Mouse (Mus musculus) thymus, adult 18-20 months (tissue): ENCODE measurements around the gene Gm17581.
"Not testable (repeated sequence)": the region's sequence is repeated elsewhere in the genome, so short reads cannot be mapped to it uniquely, and the experiment has no call there.

ENCODE experiments used
- DNase-seq, 2 experiments: peaks; one replicate each; pipeline ENCODE4 v3.0.0; 2022; ENCODE audit warnings: mixed read lengths in 2 of 2

Gene Gm17581

DNA sequence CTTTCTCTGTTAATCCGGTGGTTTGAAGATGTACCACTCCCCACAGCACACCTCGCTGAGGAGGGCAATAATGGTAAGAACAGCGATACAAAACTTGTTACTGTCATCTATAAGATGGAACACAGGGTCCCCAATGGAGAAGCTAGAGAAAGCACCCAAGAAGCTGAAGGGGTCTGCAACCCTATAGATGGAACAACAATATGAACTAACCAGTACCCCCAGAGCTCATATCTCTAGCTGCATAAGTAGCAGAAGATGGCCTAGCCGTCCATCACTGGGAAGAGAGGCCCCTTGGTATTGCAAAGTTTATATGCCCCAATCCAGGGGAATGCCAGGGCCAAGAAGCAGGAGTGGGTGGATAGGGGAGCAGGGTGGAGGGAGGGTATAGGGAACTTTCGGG, at the start of gene Gm17581:
Gm17581 (minus strand) TSS at position 101 of the 400 bp plus-strand sequence.
- DNase-seq = not testable (repeated sequence)

- no peak for DNase-seq
Observed at GRCm38 (mm10) chr2:155784534-155784933, 48.9 kb upstream of the Gm17581 start.

GRCm38 (mm10) chr2:155779506-155779905, 43.8 kb upstream of the Gm17581 start:
- no peak for DNase-seq

GRCm38 (mm10) chr2:155779066-155779465, 43.4 kb upstream of the Gm17581 start:
- DNase-seq = no peak

GRCm38 (mm10) chr2:155778004-155778403, 42.3 kb upstream of the Gm17581 start:
- no peak for DNase-seq

GRCm38 (mm10) chr2:155777688-155777985, 42.0 kb upstream of the Gm17581 start:
- DNase-seq = no peak

DNA sequence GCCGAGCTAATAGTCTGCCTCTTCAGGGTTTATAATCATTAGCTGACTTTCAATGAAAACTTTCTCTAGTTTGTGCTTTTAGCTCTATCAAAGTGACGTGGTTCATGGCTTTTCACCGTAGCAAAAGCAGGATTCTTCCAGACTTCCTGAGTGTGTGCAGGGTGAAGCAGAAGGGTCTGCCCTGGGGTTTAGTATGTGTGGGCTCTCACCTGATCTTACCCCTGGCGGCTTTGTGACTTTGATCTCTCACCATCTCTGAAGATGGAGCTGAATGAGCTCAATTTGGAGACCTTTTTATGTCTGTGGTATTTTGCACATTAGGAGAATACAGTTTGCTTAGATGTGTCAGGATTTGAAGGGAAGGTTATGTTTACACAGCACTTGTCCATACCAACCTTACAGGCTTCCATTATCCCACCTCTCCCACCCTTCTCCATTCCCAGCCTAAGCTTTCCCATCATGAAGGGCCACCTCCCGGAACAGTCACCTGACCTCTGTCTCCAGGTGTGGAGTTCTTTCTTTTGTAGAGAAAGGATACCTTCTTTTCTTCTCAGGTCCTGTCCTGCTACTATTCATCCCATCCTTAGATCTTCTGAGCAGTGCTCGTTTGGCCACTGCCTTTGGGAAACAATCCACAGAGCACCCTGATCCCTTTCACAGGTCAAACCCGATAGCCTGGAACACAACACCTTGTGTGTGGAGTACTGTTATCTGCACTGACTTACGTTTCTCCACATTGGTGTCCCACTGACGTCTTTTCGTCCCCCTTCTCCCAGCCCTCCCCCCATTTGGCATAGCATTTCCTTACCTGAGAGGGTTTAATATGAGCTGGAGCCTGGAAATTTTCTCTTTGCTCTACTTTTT, 41.4 kb upstream of the Gm17581 start:
- DNase-seq = no peak

- DNase-seq = no peak
Observed at GRCm38 (mm10) chr2:155775685-155776263, 40.1 kb upstream of the Gm17581 start.

GRCm38 (mm10) chr2:155774927-155775684, 39.4 kb upstream of the Gm17581 start, which contains the start of gene Mmp24:
Mmp24 (plus strand) TSS chr2:155775342.
- no peak for DNase-seq

DNA sequence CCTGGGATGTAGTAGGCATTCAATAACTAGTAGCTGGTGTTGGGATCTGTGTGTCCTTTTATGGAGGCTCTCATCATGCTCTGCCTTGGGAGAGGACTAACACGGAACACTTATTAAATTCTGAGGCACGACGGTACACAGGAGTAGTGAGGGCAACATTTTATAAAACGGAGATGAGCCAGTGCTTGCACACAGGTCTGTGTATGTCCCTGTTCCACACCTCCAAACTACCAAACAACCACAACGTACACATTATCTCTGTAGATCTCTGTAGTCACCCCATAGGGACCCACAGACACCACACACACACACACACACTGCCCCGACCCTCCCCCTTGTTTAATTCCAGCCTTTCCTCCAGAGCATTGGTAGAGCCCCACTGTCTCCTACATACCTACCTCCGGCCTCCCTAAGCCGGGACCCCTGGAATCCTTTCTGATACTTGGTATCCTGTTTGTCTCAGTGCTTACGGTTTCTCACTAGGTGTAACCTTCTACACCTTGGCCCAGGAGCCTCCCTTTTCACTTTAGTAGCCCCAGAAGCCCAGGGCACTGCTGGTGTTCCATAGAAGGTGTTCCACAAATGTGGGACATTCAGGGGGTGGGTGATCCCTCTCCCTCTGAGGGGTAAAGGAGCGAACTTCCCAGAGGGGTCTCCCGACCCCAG, 38.7 kb upstream of the Gm17581 start:
- DNase-seq = no peak

DNA sequence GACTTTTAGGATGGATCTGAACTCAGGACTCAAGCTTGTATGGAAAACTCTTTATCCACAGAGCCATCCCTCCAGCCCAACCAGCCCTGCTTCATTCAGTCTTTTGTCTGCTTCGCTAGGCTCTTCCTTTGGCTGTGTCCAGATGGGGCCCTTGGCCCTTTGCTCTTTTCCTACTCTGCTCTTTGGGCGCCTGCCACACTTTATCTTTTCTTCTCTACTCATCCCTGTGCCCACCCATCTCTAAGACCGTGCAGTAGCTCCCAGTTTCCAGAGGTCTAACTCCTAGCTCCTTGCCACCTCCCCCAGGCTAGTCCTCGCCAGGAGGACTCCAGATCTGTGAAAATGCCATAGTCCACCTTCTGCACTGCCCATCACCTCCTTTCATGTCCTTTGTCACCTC, 38.0 kb upstream of the Gm17581 start:
- DNase-seq = no peak

- DNase-seq = peak in 1 of 2 experiments; percentile 33
Observed at GRCm38 (mm10) chr2:155764679-155765418, 29.2 kb upstream of the Gm17581 start.

DNA sequence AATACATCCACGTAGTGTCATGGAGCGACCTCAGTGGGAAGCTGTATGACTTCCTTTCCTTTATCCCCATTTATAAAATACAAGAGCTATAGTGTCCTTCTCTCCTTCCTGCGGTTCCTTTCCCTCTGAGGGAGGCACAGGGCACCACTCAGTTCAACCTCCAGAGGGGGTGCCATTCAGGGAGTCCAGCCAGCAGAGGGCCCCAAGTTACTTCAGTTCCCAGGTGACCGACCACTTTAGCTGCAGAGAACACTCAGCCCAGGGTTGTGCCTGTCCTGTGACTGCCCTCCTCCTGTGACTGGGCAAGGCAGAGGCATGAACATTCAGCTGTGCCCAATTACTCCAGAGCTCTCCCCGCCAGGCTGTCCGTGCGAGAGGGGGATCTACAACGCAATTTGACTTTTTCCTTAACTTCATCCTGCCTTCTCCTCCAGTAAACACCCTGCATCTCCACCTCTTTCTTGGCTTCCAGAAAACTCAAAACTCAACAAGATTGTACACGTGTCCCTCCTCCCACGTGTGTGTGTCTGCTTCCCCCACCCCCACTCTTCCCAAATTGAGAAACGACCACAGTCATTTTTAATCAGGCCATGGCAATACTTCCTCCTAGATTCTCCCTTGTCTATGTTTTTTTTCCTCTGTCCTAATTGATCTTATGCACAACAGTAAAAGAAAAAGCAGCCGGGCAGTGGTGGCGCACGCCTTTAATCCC, 21.3 kb upstream of the Gm17581 start:
- no peak for DNase-seq

- DNase-seq = peak in 1 of 2 experiments; percentile 24
Observed at GRCm38 (mm10) chr2:155755746-155756145, 20.1 kb upstream of the Gm17581 start.

- DNase-seq = no peak
Observed at GRCm38 (mm10) chr2:155751014-155751786, 15.5 kb upstream of the Gm17581 start, which contains the start of gene Procr. Procr (plus strand) TSS chr2:155751117.

GRCm38 (mm10) chr2:155749394-155749793, 13.7 kb upstream of the Gm17581 start:
- DNase-seq = no peak

DNA sequence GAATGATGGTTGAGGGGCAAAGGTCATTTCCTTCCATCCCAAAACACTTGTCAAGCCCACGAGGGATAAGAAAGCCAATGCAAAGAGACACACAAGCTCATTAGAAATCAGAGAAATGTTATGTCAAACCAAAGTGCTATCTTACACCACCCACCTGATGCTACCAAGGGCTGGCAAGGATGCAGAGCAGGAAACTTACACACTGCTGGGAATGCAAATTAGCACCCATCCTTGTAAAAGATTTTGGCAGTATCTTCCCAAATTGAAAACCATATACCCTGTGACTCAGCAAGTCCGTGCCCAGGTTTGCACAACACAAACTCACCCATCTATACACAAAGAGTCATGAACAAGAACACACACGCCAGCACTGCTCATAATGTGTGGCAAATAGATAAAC, 9.8 kb upstream of the Gm17581 start:
- no peak for DNase-seq

DNA sequence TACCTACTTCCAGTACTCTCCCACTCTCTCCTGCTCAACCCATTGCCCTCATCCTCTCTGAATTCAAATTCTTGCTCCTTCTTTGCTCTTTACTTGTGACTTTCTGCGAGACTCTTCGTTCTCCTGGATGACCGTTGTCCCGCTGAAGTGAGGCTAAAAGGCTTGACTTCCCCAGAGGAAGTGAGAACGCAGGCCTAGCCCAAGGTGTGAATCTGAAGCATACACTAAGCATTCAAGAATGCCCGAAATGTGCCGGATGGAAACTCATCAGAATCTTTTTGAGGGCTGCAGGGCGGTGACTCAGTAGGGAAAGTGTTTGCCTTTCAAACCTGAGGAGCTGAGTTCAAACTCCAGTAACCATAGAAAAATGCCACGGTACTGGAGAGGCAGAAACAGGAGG, 7.7 kb upstream of the Gm17581 start:
- no peak for DNase-seq

DNA sequence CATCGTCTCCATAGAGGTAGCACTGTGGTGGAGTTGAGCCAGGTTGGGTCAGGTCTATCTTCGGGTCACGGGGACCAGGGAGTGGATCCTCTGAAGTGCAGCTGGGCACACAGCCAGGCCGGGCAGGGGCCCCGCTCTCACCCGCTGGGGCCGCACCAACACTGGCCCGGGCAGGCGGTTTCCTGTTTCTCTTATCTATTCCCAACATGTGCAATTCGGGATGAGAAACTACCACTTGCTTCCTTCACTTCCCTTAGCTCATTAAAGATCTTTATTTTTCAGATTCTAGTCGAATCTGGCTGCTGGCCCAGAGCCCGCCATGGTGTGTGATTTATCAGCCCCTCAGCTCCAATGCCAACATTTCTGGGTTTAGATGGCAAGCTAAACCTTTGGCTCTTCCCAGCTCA, 7.3 kb upstream of the Gm17581 start:
- no peak for DNase-seq

- DNase-seq = no peak
Observed at GRCm38 (mm10) chr2:155742211-155742610, 6.5 kb upstream of the Gm17581 start.

GRCm38 (mm10) chr2:155737803-155738202, 2.1 kb upstream of the Gm17581 start:
- DNase-seq = no peak
